Mouse (Mus musculus): ENCODE data around the gene Galnt2.

The Galnt2 gene

DNA sequence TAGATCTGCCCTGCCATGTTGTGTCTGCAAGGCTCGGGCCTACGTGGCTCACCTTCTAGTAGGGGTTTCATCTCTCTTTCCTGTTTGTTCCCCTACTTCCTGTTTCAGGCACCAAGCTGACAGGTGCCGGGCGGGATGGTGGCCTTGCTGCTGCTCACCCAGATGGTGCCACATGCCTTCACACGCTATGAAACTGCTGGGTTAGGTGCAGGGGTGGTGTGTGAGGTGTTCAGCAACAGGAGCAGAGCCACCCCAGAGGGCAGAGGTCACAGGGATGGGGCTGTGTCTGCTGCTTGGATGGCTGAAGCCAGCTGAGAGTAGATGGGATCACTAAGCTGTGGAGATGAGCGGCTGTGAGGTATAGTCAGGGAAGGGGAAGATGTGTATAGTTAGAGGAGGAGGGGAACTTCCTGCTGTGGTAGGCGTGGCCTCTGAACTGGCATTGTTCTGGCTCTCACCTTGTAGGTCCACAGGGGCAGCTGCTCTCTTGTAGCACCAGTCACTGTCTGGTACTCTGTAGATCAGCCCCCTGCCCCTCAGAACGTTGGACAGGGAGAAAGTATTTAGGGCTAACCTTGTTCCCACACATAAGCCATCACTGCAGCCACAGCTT lies 42.5 kb downstream of the Galnt2 start:
- DNase-seq, result no peak

DNA sequence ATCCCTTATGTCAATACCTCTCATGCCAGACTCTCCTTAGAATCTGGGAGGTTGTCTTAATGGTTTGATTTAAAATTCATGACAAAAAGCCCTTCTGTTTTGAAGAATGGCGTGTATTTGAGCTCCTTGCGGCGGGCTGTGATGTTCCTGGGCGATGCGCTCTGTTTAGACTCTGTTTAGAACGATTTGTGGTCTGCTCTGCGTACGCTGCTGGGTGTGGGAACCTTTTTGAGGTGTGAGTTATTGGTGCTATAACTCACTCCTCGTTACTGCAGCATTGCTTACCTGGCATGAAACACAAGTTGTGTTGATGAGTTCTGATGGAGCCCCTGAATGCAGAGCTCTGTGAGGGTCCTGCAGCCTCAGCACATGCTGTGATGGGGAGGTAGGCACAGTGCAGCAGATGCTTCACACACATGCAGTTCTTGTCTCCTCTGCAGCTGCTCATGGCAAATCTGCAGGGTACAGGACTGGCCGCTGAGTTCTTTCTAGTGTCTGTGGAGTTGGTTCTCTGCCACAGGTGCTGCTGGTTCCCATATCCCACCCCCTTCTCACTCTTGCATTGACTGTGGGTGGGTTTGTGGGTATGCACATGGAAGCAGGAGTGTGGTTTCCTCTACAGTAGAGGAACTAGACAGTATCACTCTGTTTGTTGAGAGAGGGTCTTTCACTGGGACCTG lies 43.4 kb downstream of the Galnt2 start:
- no peak for DNase-seq

DNA sequence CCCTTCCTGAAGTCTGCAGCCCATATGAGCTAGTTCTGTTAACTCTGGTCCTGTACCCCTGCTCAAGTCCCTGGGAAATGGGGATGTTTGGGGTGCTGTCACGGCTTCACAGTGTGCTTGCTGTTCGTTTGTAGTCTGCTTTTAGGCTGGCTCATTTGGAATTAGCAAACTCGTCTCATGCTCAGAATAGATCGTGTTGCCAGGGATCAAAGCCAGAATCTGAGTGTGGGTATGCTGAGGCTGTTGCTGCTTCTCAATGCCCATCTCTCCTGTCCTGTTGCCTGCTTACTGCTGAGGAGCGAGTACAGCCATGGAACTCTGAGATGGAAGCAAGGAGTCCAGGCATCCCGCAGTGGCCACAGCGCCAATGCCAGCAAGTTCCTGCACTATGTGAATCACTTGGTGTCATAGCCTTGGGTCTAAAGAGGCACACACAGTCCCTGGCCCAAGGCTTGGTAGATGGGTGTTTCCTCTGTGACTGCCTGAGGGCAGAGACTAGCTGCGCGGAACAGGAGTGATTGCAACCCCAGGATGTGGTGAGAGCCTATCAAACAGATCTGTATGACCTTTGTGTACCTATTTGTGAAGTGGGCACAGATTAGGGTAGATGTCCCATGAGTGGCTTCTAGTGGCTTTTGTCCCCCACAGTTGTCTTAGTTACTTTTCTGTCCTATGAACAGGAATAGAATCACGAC lies 44.3 kb downstream of the Galnt2 start:
- DNase-seq, result peak; percentile 67

DNA sequence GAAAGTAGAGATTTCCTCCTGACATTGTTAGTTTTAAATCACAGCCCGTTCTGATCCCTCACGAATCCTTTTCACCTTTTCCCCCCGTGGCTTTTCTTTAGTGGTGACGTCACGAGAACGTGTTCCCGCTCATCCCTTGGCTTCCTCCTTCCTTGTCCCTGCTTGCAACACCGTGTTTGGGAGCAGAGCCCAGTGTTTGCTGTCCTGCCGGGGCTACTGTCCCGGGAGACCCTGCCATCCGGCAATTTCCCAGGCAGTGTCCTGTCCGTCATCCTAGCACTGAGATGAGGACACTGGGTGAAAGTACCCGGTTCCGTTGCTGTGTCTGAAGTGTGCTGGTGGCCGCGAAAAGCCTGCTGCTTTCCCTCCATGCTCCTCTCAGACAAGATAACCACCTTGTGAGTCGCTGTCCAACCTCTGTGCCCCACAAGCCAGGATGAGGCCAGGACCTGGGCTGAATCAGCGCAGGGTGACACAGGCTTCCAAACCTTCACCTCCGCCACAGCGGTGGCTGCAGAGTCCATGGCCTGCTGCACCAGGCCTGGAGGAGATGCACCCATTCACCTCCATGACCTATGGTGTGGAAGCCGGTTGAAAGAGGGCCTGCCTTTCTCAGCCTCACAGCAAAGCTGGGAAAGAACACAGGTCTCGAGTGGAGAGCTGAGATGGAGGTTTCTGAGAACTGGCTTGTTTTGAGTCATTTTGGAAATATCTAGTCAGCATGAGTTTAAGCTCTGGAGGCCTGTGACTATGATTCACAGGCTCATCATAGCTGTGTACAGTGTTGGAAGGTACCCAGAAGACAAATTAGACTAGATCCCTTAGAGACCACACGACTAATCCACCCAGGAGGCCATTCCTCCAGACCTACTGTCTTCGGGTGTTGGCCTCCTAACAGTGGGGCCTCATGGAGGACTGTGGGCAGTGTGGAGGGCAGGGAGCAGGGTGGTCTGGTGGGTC lies 47.0 kb downstream of the Galnt2 start:
- no peak for DNase-seq

DNA sequence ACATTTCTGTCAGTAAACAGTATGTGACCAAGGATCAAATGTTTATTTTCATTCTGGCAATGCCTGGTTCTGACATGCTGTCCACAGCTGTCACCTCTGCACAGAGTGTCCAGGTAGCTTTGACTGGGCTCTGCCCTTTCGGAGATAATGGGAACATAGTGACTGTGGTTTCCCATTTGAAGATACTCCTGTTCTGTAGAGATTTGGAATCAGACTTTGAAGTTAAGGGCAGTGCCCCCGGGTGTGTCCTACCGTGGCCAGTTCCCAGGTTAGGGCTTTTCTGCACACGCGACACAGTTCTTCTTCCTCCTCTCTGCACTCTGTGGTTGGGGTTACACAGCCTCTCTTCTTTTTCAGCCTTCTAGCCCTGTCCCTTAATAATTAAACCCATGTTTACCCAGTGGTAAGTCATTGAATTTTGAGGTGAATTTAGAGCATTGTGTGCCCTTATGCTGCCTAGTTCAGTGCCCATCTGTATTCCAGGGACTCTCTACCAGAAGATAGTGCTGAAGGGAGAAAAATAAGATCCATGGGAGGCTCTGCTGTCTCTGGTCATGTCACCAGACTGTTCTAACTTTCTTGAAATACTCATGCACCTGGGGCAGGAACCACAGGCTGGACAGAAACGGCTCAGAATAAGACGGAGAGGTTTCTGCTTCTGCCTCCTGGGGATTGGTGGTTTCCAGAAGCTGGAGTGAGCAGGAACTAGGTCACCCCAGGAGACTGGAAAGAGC lies 47.9 kb downstream of the Galnt2 start:
- DNase-seq, result no peak

DNA sequence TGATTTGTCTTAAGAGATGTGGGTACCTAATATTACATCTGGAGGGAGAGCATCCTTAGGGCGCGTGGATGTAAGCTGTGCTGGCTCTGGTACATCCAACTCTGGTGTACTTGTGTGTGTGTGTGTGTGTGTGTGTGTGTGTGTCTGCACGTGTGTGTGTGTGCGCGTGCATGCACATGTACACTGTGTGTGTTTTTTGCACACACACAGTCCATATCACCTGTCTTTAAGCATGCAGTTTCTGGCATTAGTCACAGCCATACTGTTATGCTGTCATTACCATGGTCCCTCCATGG lies 48.4 kb downstream of the Galnt2 start:
- no peak for DNase-seq

DNA sequence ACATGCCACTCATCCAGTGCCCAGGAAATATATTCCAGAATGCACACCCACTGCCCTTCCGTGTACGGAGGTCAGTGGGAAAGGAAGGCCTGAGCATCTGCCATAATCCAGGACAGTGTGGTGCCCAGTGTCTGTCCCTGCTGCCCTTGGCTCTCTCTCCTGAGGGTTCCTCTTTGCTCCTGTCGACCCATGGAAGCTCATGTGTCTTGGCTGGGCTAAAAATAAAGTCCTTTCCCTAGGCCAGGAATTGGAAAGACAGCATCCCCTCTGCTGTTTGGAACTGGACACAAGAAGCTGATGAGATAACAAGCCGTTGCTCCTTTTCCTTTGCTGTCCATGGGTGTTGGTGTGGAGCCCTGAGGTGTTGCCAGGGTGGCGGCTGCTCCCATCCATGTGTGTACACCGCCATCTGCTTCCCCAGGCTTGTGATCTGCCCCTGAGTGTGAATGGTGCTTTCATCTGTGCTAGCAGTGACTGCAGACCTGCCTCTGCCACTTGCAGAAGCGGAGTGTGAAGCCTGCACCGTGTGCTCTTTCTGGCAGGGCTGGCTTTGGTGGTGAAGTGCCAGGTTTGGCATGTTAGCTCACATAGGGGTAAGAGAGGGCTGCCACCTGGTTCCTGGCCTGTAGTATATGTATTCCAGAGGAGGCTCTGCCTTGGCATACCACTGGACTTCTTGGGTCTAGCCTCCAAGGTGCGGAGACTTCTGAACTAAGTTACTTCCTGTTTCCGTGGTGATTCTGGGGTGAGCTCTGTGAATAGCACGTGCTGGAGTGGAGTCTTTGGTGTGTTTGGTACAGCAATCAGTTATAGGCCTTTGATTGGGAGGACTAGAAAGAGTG lies 50.7 kb downstream of the Galnt2 start:
- DNase-seq, result no peak

DNA sequence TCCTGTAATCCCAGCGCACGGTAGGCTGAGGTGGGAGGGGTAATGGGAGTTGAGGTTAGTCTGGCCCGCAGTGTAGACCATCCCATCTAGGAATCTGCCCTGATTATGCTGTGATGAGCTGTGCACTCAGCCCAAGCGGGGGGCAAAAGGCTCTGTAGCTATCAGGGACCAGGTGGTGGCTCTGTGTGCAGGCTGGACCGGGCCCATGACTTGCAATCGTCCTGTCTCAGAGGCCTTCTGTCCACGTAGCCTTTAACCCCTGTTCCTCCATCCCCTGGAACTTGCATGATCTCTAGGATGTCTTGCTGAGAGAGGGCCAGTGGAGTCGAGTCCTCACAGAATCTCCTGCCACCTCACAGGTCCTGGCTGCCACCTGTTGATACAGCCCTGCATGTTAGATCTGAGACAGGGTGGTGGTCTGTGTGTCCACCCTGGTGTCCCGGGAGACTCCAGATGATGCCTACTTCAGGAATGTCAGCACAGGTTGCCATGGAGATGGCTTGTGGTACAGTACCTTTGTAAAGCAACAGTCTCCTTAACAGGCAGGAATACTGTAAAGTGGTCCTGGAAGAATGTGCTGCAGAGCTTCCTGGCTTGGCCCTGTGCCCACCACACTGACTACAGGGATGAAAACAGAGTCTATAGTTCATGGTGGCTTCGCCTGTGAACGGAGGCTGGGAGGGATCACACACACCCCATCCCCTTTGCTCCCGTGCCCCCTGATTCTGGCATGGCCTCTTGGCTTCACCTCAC lies 51.9 kb downstream of the Galnt2 start:
- DNase-seq, result no peak

DNA sequence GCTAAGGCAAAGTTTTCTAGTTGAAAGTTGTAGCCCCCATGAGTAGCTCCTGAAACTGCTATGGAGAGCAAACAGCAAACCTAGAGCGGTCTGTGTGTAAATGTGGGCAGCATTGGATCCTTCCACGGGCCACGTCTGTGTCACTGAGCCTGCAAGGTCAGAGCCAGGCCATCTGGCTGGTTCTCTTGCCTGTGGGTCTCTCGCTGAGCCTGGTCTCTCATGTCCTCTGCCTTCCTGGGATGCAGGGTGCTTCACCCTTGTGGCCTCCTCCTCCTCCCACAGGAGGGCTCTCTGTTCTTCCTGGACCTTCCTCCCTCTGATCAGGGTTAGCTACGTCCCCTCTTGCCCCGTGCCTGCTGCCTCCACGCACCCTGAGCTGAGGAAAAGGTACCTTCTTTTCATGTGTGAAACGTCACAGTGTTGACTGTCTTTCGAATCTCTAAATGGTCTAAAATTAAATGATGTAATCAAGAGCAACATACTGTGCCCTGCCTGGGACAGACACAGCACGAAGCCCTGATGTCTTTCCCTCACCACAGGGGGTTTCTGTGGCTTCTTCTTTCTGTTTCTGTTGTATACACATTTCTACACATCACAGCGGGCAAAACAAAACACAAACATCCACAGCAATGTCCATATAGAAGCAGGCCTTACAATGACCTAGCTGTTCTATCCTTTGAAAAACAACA lies 52.6 kb downstream of the Galnt2 start:
- DNase-seq, result no peak

DNA sequence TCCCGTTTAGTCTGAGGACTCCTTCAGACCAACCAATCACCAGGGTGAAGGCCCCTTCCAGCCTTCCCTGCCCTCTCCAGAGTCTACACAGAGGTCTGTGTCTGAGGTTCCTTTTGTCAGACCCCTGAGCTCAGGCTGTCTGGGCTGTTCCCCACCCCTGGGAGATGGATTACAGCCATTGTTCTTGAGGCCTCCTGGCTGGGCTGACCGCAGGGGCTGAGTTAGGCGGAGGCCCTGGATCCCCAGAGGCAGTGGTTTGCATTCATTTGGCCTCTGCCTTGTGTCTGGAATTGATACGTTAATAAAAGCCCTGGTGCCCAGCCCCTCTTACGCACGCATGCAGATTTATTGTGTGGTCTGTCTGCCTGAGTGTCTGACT lies 53.1 kb downstream of the Galnt2 start:
- DNase-seq, result no peak

DNA sequence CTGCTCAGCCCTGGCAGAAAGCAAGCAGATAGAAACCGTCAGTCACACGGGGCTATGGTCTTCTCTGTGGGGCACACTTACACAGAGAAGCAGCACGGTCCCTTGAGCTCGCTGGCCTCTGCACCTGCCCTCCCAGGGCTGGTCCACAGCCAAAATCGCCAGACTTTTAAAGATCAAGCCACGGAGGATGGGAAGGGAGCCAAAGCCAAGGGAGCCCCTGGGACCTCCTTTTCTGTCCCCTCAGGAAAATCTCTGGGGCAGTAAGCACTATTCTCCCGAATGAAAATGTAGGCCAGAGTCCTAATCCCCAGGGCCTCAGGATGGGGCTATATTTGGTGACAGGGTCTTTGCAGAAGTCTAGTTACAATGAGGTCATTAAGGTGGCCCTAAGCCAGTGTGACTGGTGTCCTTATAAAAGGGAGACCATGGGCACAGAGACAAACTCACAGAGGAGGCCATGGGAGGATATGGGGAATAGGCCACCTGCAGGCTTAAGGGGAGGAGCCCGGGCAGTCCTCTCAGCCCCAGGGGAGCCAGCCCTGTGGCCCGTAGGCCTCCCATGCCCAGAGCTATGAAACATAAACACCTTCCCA lies 53.9 kb downstream of the Galnt2 start:
- no peak for DNase-seq

DNA sequence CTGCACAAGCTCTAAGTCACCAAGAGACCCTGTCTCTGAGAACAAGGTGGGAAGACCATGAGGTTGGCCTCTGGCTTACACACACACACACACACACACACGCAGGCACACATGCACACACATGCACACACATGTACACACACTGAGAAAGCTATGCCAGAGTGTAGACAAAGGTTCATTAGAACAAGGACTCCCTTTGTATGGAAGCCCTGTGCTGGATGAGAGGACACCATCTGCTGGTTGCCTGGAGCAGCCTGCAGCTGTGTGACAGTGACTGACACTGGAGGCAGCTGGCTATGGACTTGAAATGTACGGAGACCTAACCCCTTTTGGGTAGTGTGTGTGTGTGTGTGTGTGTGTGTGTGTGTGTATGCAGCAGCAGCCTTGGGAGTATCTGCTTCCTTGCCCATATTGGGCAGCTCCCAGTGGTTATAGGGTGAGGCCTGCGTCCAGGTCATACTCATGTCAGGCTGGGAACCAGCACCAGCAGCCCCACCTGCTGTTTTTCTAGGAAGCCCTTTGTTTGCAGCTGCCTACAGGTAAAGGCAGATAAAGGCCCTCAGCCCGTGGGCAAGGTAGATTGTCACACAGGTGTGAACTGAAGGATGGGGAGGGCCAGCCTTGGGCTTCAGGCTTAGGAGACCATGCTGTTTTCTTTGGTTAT lies 55.4 kb downstream of the Galnt2 start:
- peak; percentile 60 for DNase-seq

DNA sequence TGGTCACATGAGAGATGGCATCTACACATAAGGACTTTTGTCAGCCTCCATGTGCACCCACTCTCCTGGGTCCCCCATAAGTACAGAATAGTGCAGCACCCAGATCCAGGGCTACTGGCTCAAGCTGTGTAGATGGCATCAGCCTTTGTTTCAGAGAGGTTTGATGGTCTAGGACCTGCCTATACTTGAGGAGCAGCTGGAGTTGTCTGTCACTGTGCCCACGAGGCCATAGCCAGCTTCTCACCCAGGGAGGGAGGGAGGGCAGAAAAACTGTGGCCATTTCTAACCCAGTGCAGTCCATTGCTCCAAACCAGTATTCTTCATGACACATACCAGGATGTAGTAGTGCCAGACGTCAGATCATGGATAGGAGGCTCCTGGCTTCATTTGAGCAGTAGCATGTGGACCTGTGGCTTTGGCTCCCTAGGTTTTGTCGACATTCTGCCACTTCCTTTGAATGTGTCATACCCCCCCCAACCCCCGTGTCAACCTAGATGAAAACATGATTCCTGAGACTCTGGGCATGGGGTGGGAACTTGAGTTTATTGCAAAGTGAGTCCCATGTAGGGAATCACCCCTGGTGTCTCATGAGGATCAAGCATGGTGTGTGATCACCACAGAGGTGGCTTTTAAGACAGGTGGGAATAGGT lies 57.1 kb downstream of the Galnt2 start:
- DNase-seq, result no peak

DNA sequence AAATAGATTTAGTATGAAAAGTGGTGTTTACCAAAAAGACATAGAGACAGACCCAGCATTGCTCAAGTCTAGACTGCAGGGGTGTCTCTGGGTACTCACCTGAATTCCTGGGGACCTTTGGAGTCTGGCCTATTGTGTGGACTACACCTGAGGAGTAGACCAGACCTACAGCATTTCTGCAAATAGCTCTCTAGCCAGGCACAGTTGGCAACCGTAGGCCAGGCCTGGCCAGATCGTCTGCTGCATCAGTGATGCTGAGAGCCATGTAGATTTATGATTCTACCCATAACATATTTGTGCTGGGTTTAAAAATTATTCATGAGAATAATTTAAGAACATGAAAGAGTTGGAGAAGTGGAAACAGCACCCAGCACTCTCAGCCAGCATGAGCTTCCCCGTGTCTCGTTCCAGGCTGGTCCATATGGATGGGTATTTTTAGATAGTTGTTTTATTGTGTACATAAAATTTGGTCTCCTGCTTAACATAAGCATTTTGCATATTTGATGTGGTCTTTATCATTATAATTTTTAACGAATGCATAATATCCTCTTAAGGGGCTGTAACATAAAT lies 58.4 kb downstream of the Galnt2 start:
- DNase-seq, result no peak

DNA sequence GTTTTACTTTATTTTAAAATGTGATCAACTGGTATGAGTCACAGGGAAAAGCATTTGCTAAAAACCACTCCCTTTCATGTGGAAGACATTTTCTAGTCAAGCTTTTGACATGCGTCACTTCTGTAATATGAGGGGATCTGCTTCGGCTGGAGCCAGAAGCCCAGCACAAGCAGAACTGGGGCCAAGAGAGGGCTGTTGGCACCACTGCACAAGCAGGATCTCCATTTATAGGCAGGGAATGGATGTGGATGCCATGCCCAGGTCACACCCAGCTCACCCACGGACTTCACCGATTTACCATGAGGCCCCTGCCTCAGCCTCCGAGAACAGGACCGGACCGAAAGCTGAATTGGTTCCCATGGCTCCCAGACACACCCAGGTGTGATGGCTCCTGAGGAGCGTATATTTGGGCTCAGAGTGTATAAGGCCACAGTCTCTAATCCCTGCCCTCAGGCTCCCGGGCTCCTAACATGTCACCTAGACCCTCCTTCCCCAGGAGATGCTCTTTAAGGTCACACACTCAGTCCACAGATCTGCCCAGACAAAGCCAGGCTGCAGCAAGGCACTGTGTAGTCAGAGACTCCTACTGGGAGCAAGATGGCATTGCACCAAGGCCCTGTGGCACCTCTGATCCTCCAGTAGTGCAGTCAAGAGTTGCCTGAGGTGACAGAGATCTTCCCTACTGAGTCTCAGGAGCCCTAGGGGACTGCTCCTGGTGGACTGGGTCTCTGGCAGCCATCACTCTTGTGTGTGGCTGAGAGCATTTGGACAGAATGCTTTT lies 59.9 kb downstream of the Galnt2 start:
- DNase-seq, result no peak

DNA sequence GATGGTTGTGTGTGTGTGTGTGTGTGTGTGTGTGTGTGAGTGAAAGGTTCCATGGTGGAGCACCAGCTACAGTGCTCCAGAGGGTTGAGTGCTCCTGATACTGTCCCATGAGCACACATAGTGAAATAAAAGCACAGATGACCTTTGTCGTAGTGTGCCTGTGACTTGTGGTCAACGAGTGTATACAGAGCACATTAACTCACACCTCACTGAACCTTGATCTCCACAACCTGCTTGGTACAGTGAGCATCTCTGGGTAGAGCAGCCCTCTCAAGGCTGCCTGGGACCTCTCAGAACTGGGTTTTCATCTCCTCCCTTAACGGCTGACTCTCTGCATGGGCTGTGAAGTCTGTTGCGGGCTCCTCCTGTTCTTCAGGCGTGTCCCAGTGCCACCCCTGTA lies 60.5 kb downstream of the Galnt2 start:
- DNase-seq, result no peak

DNA sequence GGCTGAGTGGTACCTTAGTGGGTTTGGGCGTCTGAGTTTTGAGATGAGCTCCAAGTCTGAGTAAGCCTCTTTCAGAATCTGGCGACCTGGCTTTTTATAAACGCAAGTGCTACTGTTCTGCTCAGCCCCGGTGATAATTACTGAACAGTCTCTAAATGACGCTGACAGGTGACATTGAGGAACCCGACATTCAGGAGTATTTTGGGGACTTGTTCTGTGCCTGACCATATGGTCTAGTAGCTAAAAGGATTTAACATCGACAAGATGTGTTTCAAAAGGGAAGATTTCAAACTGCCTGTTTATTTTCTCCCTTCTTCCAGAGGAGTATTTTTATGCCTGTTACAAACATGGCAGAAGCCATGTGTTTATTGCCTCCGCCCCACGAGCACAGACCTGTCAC lies 61.8 kb downstream of the Galnt2 start:
- no peak for DNase-seq

DNA sequence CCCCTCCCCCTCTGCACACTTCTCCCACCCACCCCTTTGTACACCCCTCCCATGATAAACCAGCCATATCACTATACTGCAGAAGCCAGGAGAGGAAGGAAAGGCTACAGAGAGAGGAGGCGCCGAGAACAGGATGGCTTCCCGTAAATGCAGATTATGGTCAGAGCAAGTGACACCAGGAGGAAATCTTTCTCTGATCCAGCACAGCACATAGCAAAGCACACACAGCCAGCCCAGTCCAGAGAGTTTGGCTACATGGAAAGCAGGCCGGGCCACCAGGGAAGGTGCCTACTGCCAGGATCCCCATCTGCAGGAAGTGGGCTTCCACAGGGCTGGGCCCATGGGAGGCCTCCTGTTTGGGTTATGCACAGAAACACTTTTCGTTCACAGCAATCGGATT lies 63.2 kb downstream of the Galnt2 start:
- no peak for DNase-seq

Measured in layer of hippocampus, adult 9-11 months (tissue).